Mouse (Mus musculus): ENCODE measurements at regions not wholly inside any gene's neighbourhood (a gene's known extent, or its start where the extent isn't known, plus 50 kb on each side); places are given as distances from the start of the nearest gene placed in this dataset.

GRCm38 (mm10) chr4:55805255-55806051 lies 273.2 kb upstream of the Klf4 start:
- TF ChIP-seq HCFC1 (IDR thresholded peaks at IDR 0.05; ENCODE audit: borderline replicate concordance, insufficient read depth, low read length) (no peak), MAFK (IDR thresholded peaks at IDR 0.05; ENCODE audit: insufficient read depth, low read depth, low read length) (no peak), ZNF384 (IDR thresholded peaks at IDR 0.05; ENCODE audit: low read depth, low read length) (no peak), CHD2 (IDR thresholded peaks at IDR 0.05; ENCODE audit: low read depth, low read length) (no peak), ZC3H11A (IDR thresholded peaks at IDR 0.05; ENCODE audit: borderline replicate concordance, low read depth, low read length) (no peak)
